Mouse (Mus musculus) brain, adult 10 weeks (tissue): ENCODE results near the gene Rnf213. TPM values are rescaled to one million over a fixed set of nuclear protein-coding genes. Genes with fewer than 3 reads are reported as not detected.

Experiments
- polyA plus RNA-seq: library from polyadenylated mRNA; stranded (reverse); fragments of 350-450 nt; fragmentation: Illumina TruSeq; extraction: RNeasy Lipid Tissue Mini Kit (QIAGEN cat#74804); gene quantifications from one replicate; pipeline ENCODE4 v1.2.3, GENCODE M21; 2015; ENCODE audit warnings: low read depth, low replicate concordance

The Rnf213 gene
- polyA plus RNA-seq = 5.3 TPM

GRCm38 (mm10) chr11:119392800-119393482, at the start of gene Rnf213:
Rnf213 (plus strand) TSS chr11:119393100.

GRCm38 (mm10) chr11:119355443-119356385, 37.2 kb upstream of the Rnf213 start, which contains the start of the genes Sgsh and Slc26a11:
Sgsh (minus strand) TSS chr11:119355536.
Slc26a11 (plus strand) TSS chr11:119355557.

GRCm38 (mm10) chr11:119490861-119491689, 98.2 kb downstream of the Rnf213 start, which contains the start of gene Endov:
Endov (plus strand) TSS chr11:119491347.

Other genes starting within 250 kb of the Rnf213 start
- gene Tbc1d16, start 164.6 kb upstream of the Rnf213 start, polyA plus RNA-seq = 21.5 TPM
- gene Ccdc40, start 164.5 kb upstream of the Rnf213 start, polyA plus RNA-seq = 1.6 TPM
- gene Gaa, start 125.2 kb upstream of the Rnf213 start, polyA plus RNA-seq = 179 TPM
- gene Eif4a3, start 93.0 kb upstream of the Rnf213 start, polyA plus RNA-seq = 86.1 TPM
- 0.13 TPM for gene Card14, start 85.3 kb upstream of the Rnf213 start, polyA plus RNA-seq
- 3.9 TPM for gene Sgsh, start 37.6 kb upstream of the Rnf213 start, polyA plus RNA-seq
- gene Slc26a11, start 37.5 kb upstream of the Rnf213 start, polyA plus RNA-seq = 4.3 TPM
- 18.7 TPM for gene Endov, start 98.2 kb downstream of the Rnf213 start, polyA plus RNA-seq
- gene Nptx1, start 154.7 kb downstream of the Rnf213 start, polyA plus RNA-seq = 156 TPM
- gene Rptor, start 209.8 kb downstream of the Rnf213 start, polyA plus RNA-seq = 32.1 TPM